Mouse (Mus musculus): ENCODE data around the gene Omt2b.
A peak's percentile ranks its signal among the peaks of the same experiment; 100 is the strongest.
"Not testable (repeated sequence)": the region's sequence is repeated elsewhere in the genome, so short reads cannot be mapped to it uniquely, and the experiment has no call there.

Omt2b gene

GRCm38 (mm10) chr9:78327289-78327688, at the start of gene Omt2b:
TSS of gene Omt2b (plus strand) at chr9:78327589.
- ATAC-seq (ENCODE audit: low TSS enrichment): not testable (repeated sequence)

GRCm38 (mm10) chr9:78282002-78282711, 45.2 kb upstream of the Omt2b start:
- not testable (repeated sequence) for ATAC-seq (ENCODE audit: low TSS enrichment)

GRCm38 (mm10) chr9:78289063-78289462, 38.3 kb upstream of the Omt2b start:
- ATAC-seq (ENCODE audit: low TSS enrichment): not testable (repeated sequence)

DNA sequence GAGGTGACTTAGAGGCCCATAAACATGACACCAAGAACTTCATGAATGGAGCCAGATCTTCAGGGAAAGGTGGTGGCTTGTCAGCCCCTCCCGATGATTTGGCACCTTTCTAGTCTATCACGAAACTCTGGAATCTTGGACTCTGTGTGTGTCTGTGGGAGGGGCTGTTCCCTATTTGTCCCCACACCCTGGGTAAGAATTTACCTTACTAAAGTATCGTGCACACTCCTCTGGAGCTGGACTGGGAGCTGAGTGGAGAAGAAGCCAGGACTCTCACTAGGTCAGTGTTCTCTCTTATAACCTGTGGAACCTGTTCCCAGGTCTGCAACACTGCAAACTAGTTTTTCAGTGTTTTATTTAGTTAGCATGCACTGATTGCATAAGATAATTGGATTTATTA, 37.7 kb upstream of the Omt2b start, which contains the start of gene Gm10639:
TSS of gene Gm10639 (plus strand) at position 201 of the 400 bp plus-strand sequence.
- not testable (repeated sequence) for ATAC-seq (ENCODE audit: low TSS enrichment)

DNA sequence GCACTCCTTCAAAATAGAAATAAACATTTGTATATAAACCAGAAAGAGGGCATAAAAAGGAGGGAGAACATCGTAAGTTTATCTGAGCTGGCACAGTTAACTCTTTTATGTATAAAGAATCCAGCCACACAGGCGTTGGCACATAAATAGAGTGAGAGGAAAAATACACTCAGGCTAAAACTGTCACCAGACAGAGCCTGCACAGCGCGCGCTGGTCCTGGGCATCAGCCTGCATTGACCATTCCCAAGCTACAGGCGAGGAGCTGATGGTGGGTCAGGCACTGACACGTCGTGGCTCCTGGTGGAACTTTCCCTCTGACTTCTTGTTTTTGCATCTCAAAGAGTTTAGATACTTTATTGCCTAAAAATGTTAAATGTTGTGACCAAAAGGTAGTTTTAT, 34.9 kb upstream of the Omt2b start:
- not testable (repeated sequence) for ATAC-seq (ENCODE audit: low TSS enrichment)

DNA sequence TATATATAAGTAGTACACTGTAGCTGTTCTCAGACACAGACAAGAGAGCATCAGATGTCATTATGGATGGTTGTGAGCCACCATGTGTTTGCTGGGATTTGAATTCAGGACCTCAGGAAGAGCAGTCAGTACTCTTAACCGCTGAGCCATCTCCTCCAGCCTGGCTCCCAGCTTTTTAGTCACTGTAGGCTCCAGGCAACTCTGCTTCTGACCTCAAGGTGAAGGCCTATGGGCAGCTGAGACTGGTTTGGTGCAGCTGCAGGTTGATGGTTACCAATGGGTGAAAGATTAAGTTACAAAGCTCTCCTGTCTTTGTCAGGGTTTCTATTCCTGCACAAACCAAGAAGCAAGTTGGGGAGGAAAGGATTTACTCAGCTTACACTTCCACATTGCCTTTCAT, 33.7 kb upstream of the Omt2b start:
- ATAC-seq (ENCODE audit: low TSS enrichment): not testable (repeated sequence)

GRCm38 (mm10) chr9:78294781-78295180, 32.6 kb upstream of the Omt2b start:
- ATAC-seq (ENCODE audit: low TSS enrichment): not testable (repeated sequence)

GRCm38 (mm10) chr9:78296089-78296488, 31.3 kb upstream of the Omt2b start:
- peak; percentile 90 for ATAC-seq (ENCODE audit: low TSS enrichment)

DNA sequence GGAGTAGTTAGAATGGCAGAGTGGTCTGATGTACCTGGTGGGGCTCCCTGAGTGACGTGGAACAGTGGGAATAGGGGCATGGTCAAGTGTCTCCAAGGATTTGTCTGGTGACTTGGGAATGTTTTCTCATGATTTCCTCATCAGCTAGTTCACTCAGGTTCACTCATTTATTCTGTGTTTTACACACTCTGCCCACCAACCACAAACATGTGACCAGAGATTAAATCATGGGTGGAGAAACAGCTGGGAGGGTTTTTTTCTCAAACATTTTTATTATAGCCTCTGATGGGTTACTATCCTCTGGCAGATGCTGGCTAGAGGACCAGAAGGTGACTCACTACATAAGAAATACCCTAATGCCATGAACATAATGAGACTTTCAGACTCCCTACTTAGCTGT, 29.2 kb upstream of the Omt2b start:
- no peak for ATAC-seq (ENCODE audit: low TSS enrichment)

GRCm38 (mm10) chr9:78299143-78299542, 28.2 kb upstream of the Omt2b start:
- not testable (repeated sequence) for ATAC-seq (ENCODE audit: low TSS enrichment)

DNA sequence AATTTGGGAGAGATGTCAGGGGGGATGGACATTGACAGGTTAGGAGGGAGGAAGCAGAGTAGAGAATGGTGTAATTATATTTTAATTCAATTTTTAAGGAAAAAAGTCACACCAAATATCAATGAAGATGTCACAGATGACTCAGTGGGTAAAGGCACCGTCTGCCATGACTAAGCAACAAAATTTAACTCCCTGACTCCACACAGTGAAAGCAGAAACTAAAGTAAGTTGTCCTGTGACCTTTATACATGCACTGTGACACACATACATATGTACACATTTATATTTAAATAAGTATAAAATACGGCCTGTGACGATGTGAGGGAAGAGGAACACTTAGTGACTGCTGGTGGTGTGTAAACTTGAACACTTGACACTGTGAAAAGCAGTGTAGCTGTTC, 19.3 kb upstream of the Omt2b start:
- ATAC-seq (ENCODE audit: low TSS enrichment): not testable (repeated sequence)

- no peak for ATAC-seq (ENCODE audit: low TSS enrichment)
These were observed 12.7 kb upstream of the Omt2b start, which contains the start of gene Omt2a for GRCm38 (mm10) chr9:78314696-78315095. TSS of gene Omt2a (minus strand) at chr9:78314796.

- no peak for ATAC-seq (ENCODE audit: low TSS enrichment)
These were observed 7.9 kb upstream of the Omt2b start for GRCm38 (mm10) chr9:78319499-78319898.

- ATAC-seq (ENCODE audit: low TSS enrichment): not testable (repeated sequence)
These were observed 9.7 kb downstream of the Omt2b start for GRCm38 (mm10) chr9:78337050-78337449.

DNA sequence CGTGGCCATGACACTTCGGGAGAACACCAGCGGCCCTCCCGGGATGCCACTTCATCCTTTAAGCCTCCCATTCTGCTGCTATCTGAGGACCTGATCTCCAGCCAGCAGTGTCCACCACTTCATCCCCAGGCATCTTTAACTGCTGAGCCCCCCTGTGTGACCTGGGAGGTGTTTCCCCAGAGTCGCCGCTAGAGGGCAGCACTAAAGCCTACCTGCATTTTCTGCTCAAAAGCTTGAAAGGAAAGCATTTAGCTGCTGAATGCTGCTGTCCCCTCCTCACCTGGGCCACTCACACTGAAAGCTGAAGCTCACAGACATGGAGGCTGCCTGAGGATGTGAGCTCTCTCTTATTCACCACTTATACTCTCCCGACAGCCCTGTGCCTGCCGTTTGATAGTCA, 12.9 kb downstream of the Omt2b start:
- peak; percentile 70; the same call in 1 of the 2 replicates for ATAC-seq (ENCODE audit: low TSS enrichment)

- ATAC-seq (ENCODE audit: low TSS enrichment): not testable (repeated sequence)
These were observed 15.1 kb downstream of the Omt2b start for GRCm38 (mm10) chr9:78342494-78342893.

GRCm38 (mm10) chr9:78343055-78343454, 15.7 kb downstream of the Omt2b start:
- ATAC-seq (ENCODE audit: low TSS enrichment): not testable (repeated sequence)

DNA sequence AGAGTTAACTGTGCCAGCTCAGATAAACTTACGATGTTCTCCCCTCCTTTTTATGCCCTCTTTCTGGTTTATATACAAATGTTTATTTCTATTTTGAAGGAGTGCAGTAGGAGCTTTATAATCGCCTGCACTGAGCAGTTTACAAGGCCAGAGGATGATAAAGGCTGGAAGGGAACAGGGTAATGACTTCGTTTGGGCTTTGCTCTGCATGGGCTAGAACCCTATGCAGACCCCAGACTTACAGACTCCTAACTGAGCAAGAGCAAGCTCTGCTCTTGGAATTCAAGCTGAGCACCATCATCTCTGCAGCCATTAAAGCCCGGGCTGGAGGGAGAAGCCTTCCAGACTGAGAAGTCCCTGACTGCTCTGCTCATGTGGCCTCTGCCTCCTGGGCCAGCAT, 17.8 kb downstream of the Omt2b start:
- ATAC-seq (ENCODE audit: low TSS enrichment): not testable (repeated sequence)

DNA sequence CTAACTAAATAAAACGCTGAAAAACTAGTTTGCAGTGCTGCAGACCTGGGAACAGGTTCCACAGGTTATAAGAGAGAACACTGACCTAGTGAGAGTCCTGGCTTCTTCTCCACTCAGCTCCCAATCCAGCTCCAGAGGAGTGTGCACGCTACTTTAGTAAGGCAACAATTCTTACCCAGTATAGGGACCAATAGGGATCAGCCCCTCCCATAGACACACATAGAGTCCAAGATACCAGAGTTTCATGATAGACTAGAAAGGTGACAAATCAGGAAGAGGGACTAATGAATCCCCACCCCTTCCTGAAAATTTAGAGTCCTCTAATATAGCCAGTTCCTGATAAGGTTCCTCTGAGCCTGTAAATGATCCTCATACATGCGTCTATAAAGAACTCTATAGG, 19.6 kb downstream of the Omt2b start:
- no peak for ATAC-seq (ENCODE audit: low TSS enrichment)

DNA sequence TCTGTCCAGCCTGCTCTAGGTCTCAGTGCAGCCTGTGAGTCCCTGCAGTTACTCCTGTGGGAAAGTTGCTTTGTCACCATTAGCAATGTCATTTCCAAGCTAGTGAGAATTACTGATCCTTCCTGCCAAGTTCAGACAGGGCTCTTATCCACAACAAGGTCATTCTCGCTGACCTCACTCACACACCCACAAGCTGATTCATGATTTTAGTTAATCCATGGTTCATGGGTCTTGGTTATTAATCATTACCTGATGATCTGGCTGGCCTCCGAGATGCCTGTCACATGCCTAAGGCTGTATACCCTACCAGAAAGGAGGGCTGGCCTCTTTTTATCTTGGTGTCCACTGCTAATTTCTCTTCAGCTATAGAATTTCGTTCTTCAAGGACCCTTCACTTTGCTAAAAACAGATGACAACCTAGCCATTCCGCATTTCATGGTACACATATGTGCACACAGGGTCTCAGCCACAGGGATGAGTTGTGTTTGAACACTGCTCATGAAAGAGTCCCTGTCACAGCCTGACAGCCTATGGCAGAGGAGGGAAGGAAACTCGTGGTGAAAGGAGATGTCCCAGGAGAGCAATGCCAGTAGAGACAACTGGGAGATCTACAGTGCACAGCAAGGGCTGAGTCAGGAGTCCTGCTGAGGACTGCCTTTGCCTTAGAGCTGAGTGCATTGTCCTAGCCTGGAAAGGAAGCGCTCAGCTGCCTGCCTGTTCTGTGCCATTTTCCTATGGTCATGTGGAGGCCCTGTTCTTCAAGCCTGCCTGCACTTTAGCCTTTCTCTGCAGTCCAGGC, 21.0 kb downstream of the Omt2b start:
- ATAC-seq (ENCODE audit: low TSS enrichment): not testable (repeated sequence)

DNA sequence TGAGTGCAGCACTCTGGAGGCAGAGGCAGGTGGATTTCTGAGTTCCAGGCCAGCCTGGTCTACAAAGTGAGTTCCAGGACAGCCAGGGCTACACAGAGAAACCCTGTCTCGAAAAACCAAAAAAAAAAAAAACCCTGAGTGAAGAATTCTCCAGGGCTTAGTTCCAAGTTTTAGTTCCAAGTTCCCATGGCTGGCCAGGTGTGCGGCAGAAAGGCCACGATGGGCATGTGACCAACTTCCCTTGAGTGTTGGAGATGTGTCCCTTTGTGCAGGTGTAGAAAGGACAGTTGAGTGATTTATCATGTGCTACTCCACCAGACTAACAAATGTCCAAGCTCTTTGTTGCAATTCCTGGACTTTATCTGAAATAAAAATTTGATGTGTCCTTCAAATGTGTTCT, 21.8 kb downstream of the Omt2b start:
- ATAC-seq (ENCODE audit: low TSS enrichment): not testable (repeated sequence)

- ATAC-seq (ENCODE audit: low TSS enrichment): not testable (repeated sequence)
These were observed 22.6 kb downstream of the Omt2b start for GRCm38 (mm10) chr9:78350007-78350406.

All from frontal cortex, adult (tissue).